Mouse (Mus musculus): ENCODE data around the gene Pga5. TPM values are rescaled to one million over a fixed set of nuclear protein-coding genes. Genes with fewer than 3 reads are reported as not detected.
A peak's percentile ranks its signal among the peaks of the same experiment; 100 is the strongest.

Pga5 gene
- total RNA-seq (2022), result not detected

- peak; percentile 72 for DNase-seq
These were observed at the start of gene Pga5 for GRCm38 (mm10) chr19:10677915-10678771. Pga5 (minus strand) TSS chr19:10678071.

GRCm38 (mm10) chr19:10724629-10725363, 46.9 kb upstream of the Pga5 start:
- no peak for DNase-seq

- no peak for DNase-seq
These were observed 45.8 kb upstream of the Pga5 start for GRCm38 (mm10) chr19:10723649-10724048.

- no peak for DNase-seq
These were observed 45.2 kb upstream of the Pga5 start for GRCm38 (mm10) chr19:10723084-10723483.

GRCm38 (mm10) chr19:10721064-10721463, 43.2 kb upstream of the Pga5 start:
- no peak for DNase-seq

GRCm38 (mm10) chr19:10720524-10720923, 42.7 kb upstream of the Pga5 start:
- no peak for DNase-seq

- DNase-seq, result no peak
These were observed 41.9 kb upstream of the Pga5 start for GRCm38 (mm10) chr19:10719751-10720150.

- no peak for DNase-seq
These were observed 40.4 kb upstream of the Pga5 start for GRCm38 (mm10) chr19:10718251-10718775.

GRCm38 (mm10) chr19:10715476-10715875, 37.6 kb upstream of the Pga5 start:
- DNase-seq, result no peak

GRCm38 (mm10) chr19:10714682-10715475, 37.0 kb upstream of the Pga5 start:
- no peak for DNase-seq

GRCm38 (mm10) chr19:10714168-10714567, 36.3 kb upstream of the Pga5 start:
- no peak for DNase-seq

- DNase-seq, result no peak
These were observed 35.7 kb upstream of the Pga5 start for GRCm38 (mm10) chr19:10713551-10713950.

- DNase-seq, result no peak
These were observed 34.8 kb upstream of the Pga5 start for GRCm38 (mm10) chr19:10712646-10713045.

GRCm38 (mm10) chr19:10712194-10712593, 34.3 kb upstream of the Pga5 start:
- DNase-seq, result no peak

- no peak for DNase-seq
These were observed 32.9 kb upstream of the Pga5 start for GRCm38 (mm10) chr19:10710751-10711150.

- DNase-seq, result peak; percentile 36
These were observed 32.2 kb upstream of the Pga5 start for GRCm38 (mm10) chr19:10710088-10710511.

- DNase-seq, result peak; percentile 93
These were observed 31.7 kb upstream of the Pga5 start for GRCm38 (mm10) chr19:10709360-10710087.

- no peak for DNase-seq
These were observed 31.0 kb upstream of the Pga5 start for GRCm38 (mm10) chr19:10708900-10709299.

- no peak for DNase-seq
These were observed 30.0 kb upstream of the Pga5 start for GRCm38 (mm10) chr19:10707881-10708280.

GRCm38 (mm10) chr19:10707087-10707875, 29.4 kb upstream of the Pga5 start:
- no peak for DNase-seq

GRCm38 (mm10) chr19:10703470-10703869, 25.6 kb upstream of the Pga5 start:
- DNase-seq, result no peak

Data from adrenal gland, adult 8-10 months (tissue).